Comparison of ENCODE assay signal across 11 mouse cellular contexts in genomic region chr3:121582711-121583110, GRCm38 (mm10). TPM values are rescaled to one million over a fixed set of nuclear protein-coding genes. Genes with fewer than 3 reads are reported as not detected.
A peak's percentile ranks its signal among the peaks of the same experiment; 100 is the strongest.
DNase-seq lines count a peak whose midpoint lies in the region; ATAC-seq and TF ChIP-seq lines count a peak whose summit lies in the region.
"Not testable (repeated sequence)": the region's sequence is repeated elsewhere in the genome, so short reads cannot be mapped to it uniquely, and the experiment has no call there.
"Had no signal": no experiment of that assay in that cellular context is flagged by ENCODE, and none has a peak within 500 bp of the region (broad histone marks: within the 10 kb centered on the region; RNA-seq: fewer than 3 reads in every experiment).

No protein-coding gene starts in this region.

- not testable (repeated sequence) for H3K27ac ChIP-seq in heart, adult 2 months; kidney, postnatal 0 days; layer of hippocampus, adult 2 months; left cerebral cortex, adult 2 months; lung, postnatal 0 days (ENCODE audit: low read length); stomach, postnatal 0 days (replicated peaks)

- DNase-seq in Patski (ENCODE audit: low read depth, low spot score); heart, adult 2 months; kidney, postnatal 0 days (ENCODE audit: low spot score); layer of hippocampus, adult 2 months (ENCODE audit: low spot score in 2 of 2); left cerebral cortex, adult 2 months (ENCODE audit: extremely low spot score in 1 of 2, low spot score in 2 of 2); lung, postnatal 0 days (ENCODE audit: low spot score); stomach, postnatal 0 days (ENCODE audit: low spot score): not testable (repeated sequence)

- 88% methylated on average over 4 of the region's 4 CpGs for WGBS in heart, adult 2 months
- WGBS in kidney, postnatal 0 days = 84% methylated on average over 4 of the region's 4 CpGs
- 79% methylated on average over 4 of the region's 4 CpGs for WGBS in lung, postnatal 0 days
- 86% methylated on average over 4 of the region's 4 CpGs for WGBS in stomach, postnatal 0 days

- ATAC-seq in Patski; kidney, postnatal 0 days (replicated peaks; ENCODE audit: low FRiP score, low read depth); lung, postnatal 0 days; stomach, postnatal 0 days (ENCODE audit: low FRiP score, low TSS enrichment): not testable (repeated sequence)

- not testable (repeated sequence) for H3K4me1 ChIP-seq in heart, adult 2 months (ENCODE audit: control insufficient read depth, insufficient read depth, low read length); kidney, postnatal 0 days (replicated peaks; ENCODE audit: insufficient read depth, low read length); lung, postnatal 0 days (ENCODE audit: insufficient read depth, low read depth, low read length); stomach, postnatal 0 days (replicated peaks; ENCODE audit: control insufficient read depth, insufficient read depth)

- not testable (repeated sequence) for H3K9me3 ChIP-seq in kidney, postnatal 0 days (replicated peaks; ENCODE audit: low read length); lung, postnatal 0 days (ENCODE audit: low read length); stomach, postnatal 0 days (ENCODE audit: control insufficient read depth, low read length)

- intact Hi-C loops in heart, adult 2 months (cut with DNase I); left cerebral cortex, adult 2 months (cut with DNase I): not testable (repeated sequence)

- CTCF ChIA-PET in Patski (lab: Charles Lee) = interaction anchor here (1.3 to 2.4 kb wide), 4 partner anchors 10 to 154 kb away, joined by 3 to 10 read pairs (median 6); no protein-coding TSS in a partner anchor

- not testable (repeated sequence) for TF ChIP-seq POLR2A in heart, adult 2 months (IDR thresholded peaks at IDR 0.05; ENCODE audit: insufficient read depth, low read depth, low read length)

- peak; percentile 50 for TF ChIP-seq CTCF in Patski (IDR thresholded peaks at IDR 0.05)
- peak; percentile 36 for TF ChIP-seq CTCF in heart, adult 2 months (IDR thresholded peaks at IDR 0.05)
- TF ChIP-seq CTCF in kidney, postnatal 0 days (IDR thresholded peaks at IDR 0.05; ENCODE audit: low read depth) = 0 out of 2 replicates have a peak, but pooled peaks have one; percentile 25
- TF ChIP-seq CTCF in layer of hippocampus, adult 2 months (conservative IDR thresholded peaks at IDR 0.05) = peak; percentile 51
- TF ChIP-seq CTCF in left cerebral cortex, adult 2 months (IDR thresholded peaks at IDR 0.05) = peak; percentile 12; the same call in 1 of the 2 replicates
- peak; percentile 7; the same call in 1 of the 2 replicates for TF ChIP-seq CTCF in lung, postnatal 0 days (IDR thresholded peaks at IDR 0.05)
- peak; percentile 24 for TF ChIP-seq CTCF in stomach, postnatal 0 days (IDR thresholded peaks at IDR 0.05; ENCODE audit: low read depth)

- H3K27me3 ChIP-seq in Patski; heart, adult 2 months (ENCODE audit: control insufficient read depth, insufficient read depth, low read length); kidney, postnatal 0 days (ENCODE audit: insufficient read depth, low read length); lung, postnatal 0 days (replicated peaks; ENCODE audit: insufficient read depth, low read length); stomach, postnatal 0 days (ENCODE audit: control insufficient read depth, insufficient read depth, low read length): not testable (repeated sequence)

- TF ChIP-seq EP300 in heart, adult 2 months (IDR thresholded peaks at IDR 0.05; ENCODE audit: insufficient read depth, low read depth, low read length); lung, postnatal 0 days (IDR thresholded peaks at IDR 0.05); stomach, postnatal 0 days (optimal IDR thresholded peaks at IDR 0.05): not testable (repeated sequence)

- in situ Hi-C loops in Patski (cut with MboI; ENCODE audit: low pct_unique_long_range_greater_than_20kb) = not testable (repeated sequence)

- POLR2A ChIA-PET in Patski (lab: Charles Lee) = not testable (repeated sequence)

- not testable (repeated sequence) for H3K4me3 ChIP-seq in heart, adult 2 months; kidney, postnatal 0 days (replicated peaks; ENCODE audit: low read depth, low read length); layer of hippocampus, adult 2 months; left cerebral cortex, adult 2 months; lung, postnatal 0 days (ENCODE audit: low read depth, low read length); stomach, postnatal 0 days (ENCODE audit: low read depth, low read length)

- H3K79me2 ChIP-seq in heart, adult 2 months (replicated peaks; ENCODE audit: control insufficient read depth, insufficient read depth, low read length) = not testable (repeated sequence)

- not testable (repeated sequence) for H3K36me3 ChIP-seq in heart, adult 2 months (ENCODE audit: control insufficient read depth, insufficient read depth, low read length); kidney, postnatal 0 days (ENCODE audit: insufficient read depth, low read length); lung, postnatal 0 days (ENCODE audit: insufficient read depth, low read length); stomach, postnatal 0 days (ENCODE audit: control insufficient read depth, insufficient read depth, low read length)

- H3K4me2 ChIP-seq in kidney, postnatal 0 days (ENCODE audit: low read length); lung, postnatal 0 days (replicated peaks; ENCODE audit: low read depth, low read length); stomach, postnatal 0 days (replicated peaks; ENCODE audit: low read depth): not testable (repeated sequence)

- not testable (repeated sequence) for H3K9ac ChIP-seq in heart, adult 2 months (ENCODE audit: low read depth, low read length); kidney, postnatal 0 days (ENCODE audit: low read depth, low read length); lung, postnatal 0 days (replicated peaks; ENCODE audit: low read depth); stomach, postnatal 0 days (ENCODE audit: low read length)

RNA-seq across cellular contexts. Expression of gene Slc44a3, which starts 50.5 kb away (rescaled TPM):
- polyA plus RNA-seq in Patski (2021) = 0.24 TPM
- total RNA-seq in heart, adult 2 months (2021) = not detected
- polyA plus RNA-seq in heart, adult 2 months (2012; rRNA removed) = 0.38 and 1.1 TPM in 2 replicates
- 16.9 and 18.2 TPM in 2 replicates for polyA plus RNA-seq in kidney, postnatal 0 days (2015; fragmentation: Nextera tagmentation; extraction: Ambion mirVana)
- total RNA-seq in layer of hippocampus, adult 2 months (2021) = not detected
- not detected for total RNA-seq in left cerebral cortex, adult 2 months (2021)
- 45.4 and 48.7 TPM in 2 replicates for polyA plus RNA-seq in lung, postnatal 0 days (2015; fragmentation: Nextera tagmentation; extraction: Ambion mirVana)
- 42.7 and 44.8 TPM in 2 replicates for polyA plus RNA-seq in stomach, postnatal 0 days (2015; fragmentation: Nextera tagmentation; extraction: Ambion mirVana)
- total RNA-seq: CH12.LX had no signal
- polyA plus RNA-seq: activated CD4-positive, CD25-positive, alpha-beta regulatory T cell, adult 4 months; CD4-positive, CD25-positive, alpha-beta regulatory T cell, adult 4 months; G1E had no signal
